Comparison of ENCODE assay signal across 8 mouse cellular contexts in the genomic region with DNA sequence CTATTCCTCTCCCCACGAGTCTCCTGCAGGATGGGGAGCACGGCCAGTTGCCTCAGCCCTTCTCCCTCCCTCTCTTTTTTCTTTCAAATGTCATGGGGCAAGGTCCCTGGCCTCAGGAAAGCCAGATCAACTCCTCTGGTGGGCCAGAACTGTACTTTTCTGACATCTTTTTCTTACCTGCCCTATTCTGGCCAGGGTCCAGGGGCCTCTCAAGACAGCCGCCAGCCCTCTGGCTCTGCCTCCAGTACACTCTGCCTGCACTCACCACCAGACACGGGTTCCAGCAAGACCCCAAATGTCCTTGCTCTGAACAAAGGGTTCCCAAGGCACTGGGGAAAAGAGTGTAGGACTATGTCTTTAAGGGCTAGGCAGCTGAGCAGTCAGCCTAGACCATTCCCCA. TPM values are rescaled to one million over a fixed set of nuclear protein-coding genes. Genes with fewer than 3 reads are reported as not detected.
A peak's percentile ranks its signal among the peaks of the same experiment; 100 is the strongest.
DNase-seq lines count a peak whose midpoint lies in the region; ATAC-seq and TF ChIP-seq lines count a peak whose summit lies in the region.

No protein-coding gene starts in this region.

- ATAC-seq in forebrain, embryonic 16.5 days, result no peak
- no peak for ATAC-seq in liver, embryonic 12.5 days

- peak overlapping the region; percentile 32 for H3K27ac ChIP-seq in gastrocnemius, adult 2 months
- peak overlapping the region; percentile 67 for H3K27ac ChIP-seq in ES-E14 (ENCODE audit: insufficient read depth, low read depth, low read length, poor library complexity, severe bottlenecking)
- no peak overlapping the region for H3K27ac ChIP-seq in forebrain, embryonic 16.5 days (ENCODE audit: low read length)
- H3K27ac ChIP-seq in liver, embryonic 12.5 days, result no peak overlapping the region

- H3K27me3 ChIP-seq in forebrain, embryonic 16.5 days (replicated peaks; ENCODE audit: control insufficient read depth, insufficient read depth, low read length), result no peaks in the 10 kb centered on the region
- peaks cover 21% of the 10 kb centered on the region for H3K27me3 ChIP-seq in liver, embryonic 12.5 days (replicated peaks)

- peak overlapping the region; percentile 60 for H3K4me2 ChIP-seq in forebrain, embryonic 16.5 days (ENCODE audit: low read length)
- H3K4me2 ChIP-seq in liver, embryonic 12.5 days, result peak overlapping the region; percentile 62

- no peaks in the 10 kb centered on the region for H3K36me3 ChIP-seq in ES-E14 (ENCODE audit: control insufficient read depth, insufficient read depth, low read length, poor library complexity, severe bottlenecking)
- H3K36me3 ChIP-seq in forebrain, embryonic 16.5 days (ENCODE audit: control insufficient read depth, insufficient read depth), result no peaks in the 10 kb centered on the region
- H3K36me3 ChIP-seq in liver, embryonic 12.5 days, result no peaks in the 10 kb centered on the region

- 23% methylated on average over 4 of the region's 4 CpGs for WGBS in forebrain, embryonic 16.5 days
- whole genome bisulfite sequencing in liver, embryonic 12.5 days (ENCODE audit: insufficient replicate concordance), result 33% methylated on average over 4 of the region's 4 CpGs

- in situ Hi-C loops in ES-E14 (cut with MboI; ENCODE audit: low sequenced_read_pairs in 2 of 2, unreplicated experiment in 2 of 2), result no loop called here

- no peak for TF ChIP-seq CTCF in gastrocnemius, adult 2 months (IDR thresholded peaks at IDR 0.05)

- H3K4me1 ChIP-seq in ES-E14 (ENCODE audit: control insufficient read depth in 2 of 2, insufficient read depth in 2 of 2, low read length in 2 of 2, poor library complexity in 1 of 2), result peaks cover 2 to 16% of the 10 kb centered on the region in 2 experiments; a peak in 3 of 4 replicates
- peaks cover 18% of the 10 kb centered on the region for H3K4me1 ChIP-seq in forebrain, embryonic 16.5 days (replicated peaks; ENCODE audit: control insufficient read depth, insufficient read depth, low read length)
- H3K4me1 ChIP-seq in liver, embryonic 12.5 days, result peaks cover 8% of the 10 kb centered on the region; the same call in 1 of the 2 replicates

- no peaks in the 10 kb centered on the region for H3K9me3 ChIP-seq in ES-E14 (ENCODE audit: control insufficient read depth, insufficient read depth, low read depth, low read length)
- H3K9me3 ChIP-seq in forebrain, embryonic 16.5 days (ENCODE audit: control insufficient read depth, low read length), result no peaks in the 10 kb centered on the region
- H3K9me3 ChIP-seq in liver, embryonic 12.5 days (replicated peaks), result no peaks in the 10 kb centered on the region

- H3K9ac ChIP-seq in ES-E14 (ENCODE audit: insufficient read depth, low read depth, low read length, poor library complexity, severe bottlenecking), result peak overlapping the region; percentile 64
- peak overlapping the region; percentile 63 for H3K9ac ChIP-seq in forebrain, embryonic 16.5 days (replicated peaks; ENCODE audit: low read depth, low read length)
- H3K9ac ChIP-seq in liver, embryonic 12.5 days, result no peak overlapping the region

- intact Hi-C loops in gastrocnemius, adult 2 months (cut with DNase I), result no loop called here
- intact Hi-C loops in left cerebral cortex, postnatal 25 days (cut with DNase I), result no loop called here

- H3K4me3 ChIP-seq in gastrocnemius, adult 2 months, result peak overlapping the region; percentile 72
- H3K4me3 ChIP-seq in ES-E14 (ENCODE audit: insufficient read depth in 1 of 2, low read depth in 1 of 2, low read length in 2 of 2, poor library complexity in 1 of 2, severe bottlenecking in 1 of 2), result peak overlapping the region; percentile 50 to 58
- H3K4me3 ChIP-seq in forebrain, embryonic 16.5 days (replicated peaks; ENCODE audit: low read length), result peak overlapping the region; percentile 39
- 0 out of 2 replicates have a peak overlapping the region, but pooled peaks have one; percentile 27 for H3K4me3 ChIP-seq in liver, embryonic 12.5 days

- no peak for DNase-seq in gastrocnemius, adult 2 months
- DNase-seq in gastrocnemius, postnatal 25 days, result no peak
- DNase-seq in ES-E14 (ENCODE audit: low read depth, low spot score), result no peak
- DNase-seq in thymus, postnatal 0 days (ENCODE audit: low spot score), result no peak
- no peak for DNase-seq in left cerebral cortex, postnatal 25 days (ENCODE audit: low spot score in 2 of 2)
- no peak for DNase-seq in B cell, adult 2 months

TF ChIP-seq in ES-E14, 5 proteins besides CTCF, POLR2A, EP300 and RAD21:
- no peak for TF ChIP-seq ZNF384 (IDR thresholded peaks at IDR 0.05; ENCODE audit: low read depth, low read length)
- no peak for TF ChIP-seq MAFK (IDR thresholded peaks at IDR 0.05; ENCODE audit: insufficient read depth, low read depth, low read length)
- no peak for TF ChIP-seq CHD2 (IDR thresholded peaks at IDR 0.05; ENCODE audit: low read depth, low read length)
- no peak for TF ChIP-seq HCFC1 (IDR thresholded peaks at IDR 0.05; ENCODE audit: borderline replicate concordance, insufficient read depth, low read length)
- no peak for TF ChIP-seq ZC3H11A (IDR thresholded peaks at IDR 0.05; ENCODE audit: borderline replicate concordance, low read depth, low read length)

RNA-seq across cellular contexts. Expression of gene Slc12a8, which starts 0.5 kb away (rescaled TPM):
- total RNA-seq in gastrocnemius, adult 2 months (2021), result under 1 TPM; 0.15 to 0.47 TPM
- total RNA-seq in gastrocnemius, postnatal 25 days (2021), result under 1 TPM in 1 of 2 experiments, not detected in 1; 0.28 TPM
- 3.7 and 9.0 TPM in 2 replicates for total RNA-seq in ES-E14 (2012; rRNA removed)
- polyA plus RNA-seq in forebrain, embryonic 16.5 days (2015; fragmentation: Nextera tagmentation; extraction: Ambion mirVana), result 0.92 and 1.1 TPM in 2 replicates
- polyA plus RNA-seq in liver, embryonic 12.5 days (2016; fragmentation: Nextera tagmentation; extraction: Ambion mirVana), result 0.08 and 0.18 TPM in 2 replicates
- 0.10 and 0.48 TPM in 2 replicates for polyA plus RNA-seq in thymus, postnatal 0 days (2015; fragmentation: Nextera tagmentation; extraction: Ambion mirVana)
- total RNA-seq in left cerebral cortex, postnatal 25 days (2021), result under 1 TPM; 0.48 to 0.87 TPM

Comparison
In these comparisons a context has a peak if more than half of its experiments do, and no peak if none do; other contexts are left out.
1. H3K27ac ChIP-seq: peak in gastrocnemius, adult 2 months (single experiment) and ES-E14 (single experiment); none in forebrain, embryonic 16.5 days (single experiment) and liver, embryonic 12.5 days (single experiment).
2. Peak in every context shown above with its lines, with median percentiles within 50 percentile points of each other: H3K4me3 ChIP-seq.